Mouse (Mus musculus) brain, embryonic 14.5 days (tissue): ENCODE data around the gene Ccdc12.

Experiments
- CTCF ChIP-seq: fragments of 200-500 bp; IDR thresholded peaks from 2 replicates; pipeline ENCODE4 v1.5.1; 2012; ENCODE audit warnings: inconsistent platforms, mild to moderate bottlenecking, moderate library complexity, borderline replicate concordance; ENCODE audit not compliant: insufficient read depth, insufficient read length; ENCODE audit errors: extremely low read depth
- POLR2A ChIP-seq: fragments of 200-500 bp; IDR thresholded peaks from 2 replicates; pipeline ENCODE4 v1.6.1; 2012; ENCODE audit warnings: mild to moderate bottlenecking, inconsistent platforms, borderline replicate concordance; ENCODE audit not compliant: poor library complexity, insufficient read depth, insufficient read length, severe bottlenecking; ENCODE audit errors: extremely low read depth

GRCm38 (mm10) chr9:110644295-110644694 is 12.0 kb upstream of the Ccdc12 start:
- TF ChIP-seq CTCF (no peak), POLR2A (no peak)
